Mouse (Mus musculus) monocyte, adult 2 months (primary cell): ENCODE measurements at regions not wholly inside any gene's neighbourhood (a gene's known extent, or its start where the extent isn't known, plus 50 kb on each side); places are given as distances from the start of the nearest gene placed in this dataset.

Experiments used
- DNase-seq, 2 experiments: peaks; one replicate each; pipeline ENCODE4 v3.0.0; 2022; ENCODE audit warnings: low spot score in 2 of 2, low read depth in 1 of 2

DNA sequence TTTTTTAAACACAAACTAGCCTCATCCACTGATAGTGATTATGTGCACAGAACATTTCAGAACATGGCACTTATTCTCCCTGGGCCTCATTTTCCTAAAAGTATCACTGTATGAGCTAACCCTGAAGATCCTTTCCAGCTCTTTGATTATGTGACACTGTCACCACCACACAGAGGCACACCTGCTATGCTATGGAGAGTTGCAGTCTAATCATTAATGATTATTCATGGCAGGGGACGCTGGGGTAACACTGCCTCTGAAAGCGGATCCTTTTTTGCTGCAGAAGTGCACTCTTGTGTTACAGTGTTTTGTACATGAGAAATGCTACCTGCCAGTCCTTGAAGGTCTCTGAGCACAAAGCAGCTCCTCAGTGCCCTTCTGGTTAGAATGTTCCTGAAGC is 615.3 kb upstream of the Fbxo33 start:
- no peak for DNase-seq

DNA sequence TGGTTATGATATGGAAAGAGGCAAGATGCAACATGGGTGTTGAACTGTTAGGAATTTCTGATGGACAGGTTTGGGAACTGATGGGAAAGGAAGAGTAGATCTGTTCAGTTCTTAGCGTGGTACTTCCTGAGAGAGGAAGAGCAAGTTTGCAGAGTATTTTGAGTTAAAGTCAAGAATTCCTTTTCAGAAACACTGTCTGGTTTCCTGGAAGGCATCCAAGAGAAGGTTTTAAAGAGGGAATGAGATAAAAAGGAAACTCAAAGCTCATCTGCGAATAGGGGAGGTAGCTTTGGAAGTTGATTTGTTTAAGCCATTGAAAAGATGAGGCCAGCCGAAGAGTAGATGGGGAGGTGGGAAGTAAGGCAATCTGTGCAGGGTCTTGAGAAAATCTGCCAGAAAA is 603.4 kb upstream of the Fbxo33 start:
- no peak for DNase-seq

- no peak for DNase-seq
Observed at GRCm38 (mm10) chr12:59822435-59822834, 602.9 kb upstream of the Fbxo33 start.

GRCm38 (mm10) chr12:59821698-59822097 is 602.2 kb upstream of the Fbxo33 start:
- no peak for DNase-seq

GRCm38 (mm10) chr12:59815965-59816364 is 596.4 kb upstream of the Fbxo33 start:
- no peak for DNase-seq

GRCm38 (mm10) chr12:59814356-59814755 is 594.8 kb upstream of the Fbxo33 start:
- DNase-seq, result no peak

GRCm38 (mm10) chr12:59809224-59809623 is 589.7 kb upstream of the Fbxo33 start:
- DNase-seq, result no peak

GRCm38 (mm10) chr12:59798051-59798450 is 578.5 kb upstream of the Fbxo33 start:
- no peak for DNase-seq

DNA sequence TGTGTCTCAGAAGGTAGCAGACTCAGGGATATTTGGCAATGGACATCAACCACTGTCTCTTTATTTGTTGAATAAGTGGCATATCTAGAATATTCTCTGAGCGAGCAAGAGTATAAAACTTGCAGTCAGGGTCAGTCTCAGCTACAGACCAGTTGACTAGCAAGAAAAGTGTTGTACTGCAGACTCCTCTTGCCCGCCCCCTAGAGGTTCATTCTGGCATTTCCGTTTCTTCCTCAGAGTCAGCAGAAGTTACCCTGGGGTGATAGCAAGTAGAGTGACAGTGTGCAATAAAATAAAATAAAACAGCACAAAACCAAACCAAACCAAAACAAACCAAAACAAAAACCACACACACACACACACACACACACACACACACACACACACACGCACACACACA is 571.9 kb upstream of the Fbxo33 start:
- DNase-seq, result no peak

DNA sequence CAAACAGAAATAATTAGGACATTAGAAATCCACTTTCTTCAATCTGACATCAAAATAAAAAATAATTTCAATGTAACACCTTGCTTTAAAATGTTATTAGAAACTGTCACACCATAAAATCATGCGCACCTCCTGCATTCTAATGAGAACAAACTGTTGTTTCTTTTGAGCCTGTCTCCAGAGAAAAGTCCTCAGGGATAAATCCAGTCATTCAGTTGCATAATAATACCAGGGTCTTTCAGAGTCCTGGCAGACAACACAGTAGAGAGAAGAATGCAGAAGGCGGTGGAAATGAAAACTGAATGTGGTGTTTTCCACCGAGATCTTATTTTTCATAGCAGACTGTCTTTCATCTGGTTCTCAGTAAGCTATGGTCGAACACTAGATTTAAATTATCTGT is 567.3 kb upstream of the Fbxo33 start:
- no peak for DNase-seq

DNA sequence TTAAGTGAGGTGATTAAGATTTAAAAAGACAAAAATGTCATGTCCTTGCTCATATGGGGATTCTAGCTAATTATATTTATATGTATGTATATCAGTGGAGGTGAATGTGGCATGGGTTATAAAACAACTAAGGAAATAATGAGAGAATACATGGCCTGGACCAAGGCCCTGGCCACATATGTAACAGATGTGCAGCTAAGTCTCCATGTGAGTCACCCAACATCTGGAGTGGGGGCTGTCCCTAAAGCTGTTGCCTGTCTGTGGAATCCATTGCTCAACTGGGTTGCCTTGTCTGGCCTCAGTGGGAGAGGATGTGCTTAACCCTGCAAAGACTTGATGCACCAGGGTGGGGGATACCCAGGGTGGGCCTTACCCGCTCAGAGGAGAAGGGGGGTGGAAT is 551.5 kb upstream of the Fbxo33 start:
- no peak for DNase-seq

- no peak for DNase-seq
Observed at GRCm38 (mm10) chr12:59762260-59762659, 542.7 kb upstream of the Fbxo33 start.

- no peak for DNase-seq
Observed at GRCm38 (mm10) chr12:59744768-59745167, 525.2 kb upstream of the Fbxo33 start.

DNA sequence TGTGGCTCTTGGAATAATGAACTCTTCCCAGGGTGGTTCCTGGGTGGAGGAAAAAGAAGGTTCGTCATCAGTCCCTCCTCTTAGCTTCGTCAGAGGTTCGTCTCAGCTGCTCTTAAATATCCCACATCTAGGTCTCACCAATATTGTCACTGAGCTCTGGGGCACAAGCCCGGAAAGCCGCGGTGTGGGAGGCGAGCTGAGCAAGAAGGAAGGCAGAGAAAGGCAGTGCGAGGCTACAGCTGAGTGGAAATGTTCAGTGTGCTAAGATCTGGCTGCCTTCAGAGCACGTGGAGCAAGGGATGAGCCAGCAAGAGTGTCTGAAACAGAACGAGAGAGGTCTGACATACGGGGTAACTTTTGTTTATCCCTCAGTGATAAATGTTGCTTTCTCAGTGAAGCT is 523.7 kb upstream of the Fbxo33 start:
- no peak for DNase-seq

GRCm38 (mm10) chr12:59724951-59725350 is 505.4 kb upstream of the Fbxo33 start:
- DNase-seq, result no peak

GRCm38 (mm10) chr12:59722471-59723182 is 503.1 kb upstream of the Fbxo33 start:
- DNase-seq, result no peak

DNA sequence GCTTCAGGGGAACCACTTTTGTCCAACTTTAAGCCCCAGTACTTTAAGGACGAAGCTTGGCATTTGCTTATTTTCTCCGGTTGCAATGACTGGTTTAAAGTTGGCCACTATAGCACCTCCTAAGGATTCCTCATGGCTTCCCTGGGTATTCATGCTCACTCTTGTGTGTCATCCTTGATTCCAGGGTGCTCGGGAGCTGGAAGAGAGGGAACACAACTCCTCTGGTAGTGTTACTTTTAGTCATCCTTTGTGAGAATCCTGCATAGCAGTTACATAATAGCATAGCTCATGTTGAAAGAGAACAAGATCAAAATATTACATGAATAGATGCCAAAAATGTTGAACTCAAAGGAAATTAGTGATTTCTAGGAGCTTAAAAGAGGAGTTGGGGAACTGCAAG is 493.7 kb upstream of the Fbxo33 start:
- DNase-seq, result no peak

DNA sequence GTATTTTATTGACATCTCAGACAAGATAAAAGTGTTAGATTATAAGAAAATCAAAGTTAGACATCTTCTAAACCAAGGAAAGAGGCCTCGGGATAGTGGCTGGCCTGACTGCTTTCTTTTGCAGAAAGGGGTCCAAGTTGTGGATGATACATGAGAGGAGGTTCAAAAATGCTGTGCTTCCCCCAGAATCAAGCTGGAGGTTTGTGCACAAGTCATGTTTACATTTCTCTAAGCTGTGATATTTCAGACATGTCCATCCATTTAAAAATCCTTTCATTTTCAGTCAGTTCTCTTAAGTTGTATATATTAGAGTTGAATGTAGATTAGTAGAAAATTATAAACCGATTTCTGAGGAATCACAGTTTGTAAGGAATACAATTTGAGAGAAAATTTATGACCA is 463.7 kb upstream of the Fbxo33 start:
- no peak for DNase-seq

DNA sequence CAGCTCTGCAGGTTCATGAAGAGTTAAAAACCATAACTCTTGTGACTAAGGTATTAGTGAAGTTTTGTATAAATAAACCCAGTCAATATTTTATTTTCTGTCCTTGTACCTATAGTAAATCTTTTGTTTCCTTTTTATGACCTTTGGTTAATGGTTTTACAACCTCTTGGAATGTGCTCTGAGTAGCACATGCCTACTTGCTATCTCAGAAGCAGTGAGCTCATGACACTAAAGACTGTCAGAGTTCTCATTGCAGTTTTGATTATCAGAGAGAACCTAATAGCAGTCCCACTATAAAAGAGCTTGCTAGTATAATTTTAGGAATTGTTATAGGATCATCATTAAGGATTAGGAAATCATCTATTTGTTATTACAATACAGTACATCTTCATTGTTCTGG is 443.6 kb upstream of the Fbxo33 start:
- no peak for DNase-seq

- no peak for DNase-seq
Observed at GRCm38 (mm10) chr12:59630678-59631077, 411.2 kb upstream of the Fbxo33 start.

GRCm38 (mm10) chr12:59623147-59623546 is 403.6 kb upstream of the Fbxo33 start:
- no peak for DNase-seq

DNA sequence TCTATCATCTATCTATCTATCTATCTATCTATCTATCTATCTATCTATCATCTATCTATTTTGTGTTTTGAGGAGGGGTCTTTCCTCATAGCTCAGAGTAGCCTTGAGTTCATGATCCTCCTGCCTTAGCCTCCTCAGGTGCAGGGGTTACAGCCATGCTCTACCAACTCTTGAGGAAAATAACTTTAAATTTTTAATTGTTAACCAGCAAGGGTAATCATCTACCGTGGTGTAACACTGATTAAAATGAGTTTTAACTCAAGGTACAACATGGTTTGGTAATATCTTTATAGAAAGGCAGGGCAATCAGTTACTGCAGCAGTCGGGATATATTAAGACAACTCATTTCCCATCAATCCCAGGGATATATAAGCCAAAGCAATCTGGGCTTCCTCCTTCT is 401.6 kb upstream of the Fbxo33 start:
- no peak for DNase-seq

GRCm38 (mm10) chr12:59620340-59620739 is 400.8 kb upstream of the Fbxo33 start:
- no peak for DNase-seq

DNA sequence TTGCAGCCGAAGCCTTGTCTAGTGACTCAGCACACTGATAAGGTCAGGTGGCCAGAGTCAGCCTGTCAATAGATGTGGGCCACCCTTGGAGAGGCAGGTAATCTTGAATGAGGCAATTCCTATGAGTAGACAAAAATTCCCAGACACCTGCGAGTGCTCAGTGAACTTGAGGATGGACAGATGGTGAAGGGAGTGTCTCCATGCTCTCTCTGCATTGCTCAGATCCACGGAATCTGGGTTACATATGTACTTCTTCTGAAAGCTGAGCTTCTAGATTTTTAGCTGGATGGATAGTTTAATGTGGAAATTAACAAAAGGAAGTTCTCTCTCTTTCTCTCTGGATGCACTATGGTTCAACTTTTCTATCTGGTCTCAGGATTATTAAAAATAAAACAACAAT is 396.6 kb upstream of the Fbxo33 start:
- DNase-seq, result no peak
